Mouse (Mus musculus): Measurements from ENCODE around the gene Sv2a. TPM values are rescaled to one million over a fixed set of nuclear protein-coding genes. Genes with fewer than 3 reads are reported as not detected.

Gene Sv2a
- total RNA-seq, 1 experiment, result 7.2 TPM

DNA sequence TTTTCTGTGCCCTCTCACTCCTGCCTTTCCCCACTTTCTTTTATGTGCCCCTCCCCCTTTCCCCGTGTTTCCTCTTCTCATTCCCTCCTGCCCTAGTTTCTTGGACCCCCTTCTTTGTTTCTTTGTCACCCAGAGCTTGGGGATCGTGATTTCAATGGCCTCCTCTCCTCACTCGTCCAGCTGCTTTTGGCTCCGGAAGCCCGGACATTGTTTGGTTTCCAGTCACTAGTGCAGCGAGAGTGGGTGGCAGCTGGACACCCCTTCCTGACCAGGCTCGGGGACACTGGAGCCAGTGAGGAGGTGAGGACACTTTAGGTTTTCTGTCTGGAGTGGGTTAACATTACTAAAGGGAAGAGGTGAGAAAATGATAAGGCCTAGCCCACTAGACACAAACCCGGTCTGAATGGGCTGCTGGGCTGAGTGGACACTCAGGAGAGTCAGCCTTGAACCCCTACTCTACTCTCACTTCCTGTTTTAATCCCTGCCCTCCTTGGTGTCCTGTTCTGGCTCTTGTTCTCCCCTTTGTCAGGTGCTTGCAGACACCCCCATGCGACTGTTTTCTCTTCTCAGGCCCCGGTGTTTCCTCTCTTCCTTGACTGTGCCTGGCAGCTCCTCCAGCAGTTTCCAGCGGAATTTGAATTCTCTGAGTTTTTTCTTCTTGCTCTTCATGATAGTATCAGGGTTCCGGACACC lies 12.3 kb upstream of the Sv2a start:
- no peak overlapping the region for H3K9ac ChIP-seq (ENCODE audit: insufficient read depth, low read depth, low read length, poor library complexity, severe bottlenecking)
- H3K9me3 ChIP-seq (ENCODE audit: control insufficient read depth, insufficient read depth, low read depth, low read length), result no peaks in the 10 kb centered on the region
- in situ Hi-C loops (cut with MboI; ENCODE audit: low sequenced_read_pairs in 2 of 2, unreplicated experiment in 2 of 2), result no loop called here
- no peak for TF ChIP-seq CHD2 (IDR thresholded peaks at IDR 0.05; ENCODE audit: low read depth, low read length)
- no peak for TF ChIP-seq ZC3H11A (IDR thresholded peaks at IDR 0.05; ENCODE audit: borderline replicate concordance, low read depth, low read length)
- no peak for TF ChIP-seq HCFC1 (IDR thresholded peaks at IDR 0.05; ENCODE audit: borderline replicate concordance, insufficient read depth, low read length)
- no peak for TF ChIP-seq ZNF384 (IDR thresholded peaks at IDR 0.05; ENCODE audit: low read depth, low read length)
- no peak for TF ChIP-seq MAFK (IDR thresholded peaks at IDR 0.05; ENCODE audit: insufficient read depth, low read depth, low read length)
- H3K4me1 ChIP-seq (ENCODE audit: control insufficient read depth in 2 of 2, insufficient read depth in 2 of 2, low read length in 2 of 2, poor library complexity in 1 of 2), result peaks cover 3 to 12% of the 10 kb centered on the region in 2 experiments; a peak in 2 of 4 replicates
- DNase-seq (ENCODE audit: low read depth, low spot score), result no peak
- no peak overlapping the region for H3K4me3 ChIP-seq (ENCODE audit: insufficient read depth in 1 of 2, low read depth in 1 of 2, low read length in 2 of 2, poor library complexity in 1 of 2, severe bottlenecking in 1 of 2)
- H3K27ac ChIP-seq (ENCODE audit: insufficient read depth, low read depth, low read length, poor library complexity, severe bottlenecking), result no peak overlapping the region
- peaks cover 4% of the 10 kb centered on the region; the same call in 1 of the 2 replicates for H3K36me3 ChIP-seq (ENCODE audit: control insufficient read depth, insufficient read depth, low read length, poor library complexity, severe bottlenecking)

DNA sequence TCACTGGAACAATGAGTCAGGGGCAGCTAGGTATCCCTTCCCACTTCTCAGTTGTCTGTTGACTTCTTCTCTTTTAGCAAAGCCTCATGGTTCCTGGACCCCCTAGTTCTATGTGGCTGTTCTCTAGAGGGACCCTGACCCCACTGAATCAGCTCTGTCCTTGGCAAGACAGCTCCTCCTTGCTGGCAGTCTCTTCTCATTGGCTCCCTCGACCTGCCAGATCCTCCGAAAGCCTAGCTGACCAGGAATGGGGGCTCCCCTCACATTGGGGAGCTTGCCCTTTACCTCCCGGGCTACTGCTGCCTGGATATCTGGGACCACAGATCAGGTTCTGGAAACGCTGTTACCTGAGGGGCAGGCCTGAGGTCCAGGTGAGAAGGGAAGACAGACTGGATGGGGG lies 10.7 kb upstream of the Sv2a start:
- H3K27ac ChIP-seq (ENCODE audit: insufficient read depth, low read depth, low read length, poor library complexity, severe bottlenecking), result no peak overlapping the region
- H3K4me3 ChIP-seq (ENCODE audit: insufficient read depth in 1 of 2, low read depth in 1 of 2, low read length in 2 of 2, poor library complexity in 1 of 2, severe bottlenecking in 1 of 2), result no peak overlapping the region
- H3K9me3 ChIP-seq (ENCODE audit: control insufficient read depth, insufficient read depth, low read depth, low read length), result no peaks in the 10 kb centered on the region
- H3K9ac ChIP-seq (ENCODE audit: insufficient read depth, low read depth, low read length, poor library complexity, severe bottlenecking), result no peak overlapping the region; the same call in 1 of the 2 replicates
- in situ Hi-C loops (cut with MboI; ENCODE audit: low sequenced_read_pairs in 2 of 2, unreplicated experiment in 2 of 2), result no loop called here
- peaks cover 5 to 14% of the 10 kb centered on the region in 2 experiments; a peak in 3 of 4 replicates for H3K4me1 ChIP-seq (ENCODE audit: control insufficient read depth in 2 of 2, insufficient read depth in 2 of 2, low read length in 2 of 2, poor library complexity in 1 of 2)
- H3K36me3 ChIP-seq (ENCODE audit: control insufficient read depth, insufficient read depth, low read length, poor library complexity, severe bottlenecking), result peaks cover 16% of the 10 kb centered on the region
- TF ChIP-seq MAFK (IDR thresholded peaks at IDR 0.05; ENCODE audit: insufficient read depth, low read depth, low read length) (no peak), ZC3H11A (IDR thresholded peaks at IDR 0.05; ENCODE audit: borderline replicate concordance, low read depth, low read length) (no peak)
- DNase-seq (ENCODE audit: low read depth, low spot score), result no peak

DNA sequence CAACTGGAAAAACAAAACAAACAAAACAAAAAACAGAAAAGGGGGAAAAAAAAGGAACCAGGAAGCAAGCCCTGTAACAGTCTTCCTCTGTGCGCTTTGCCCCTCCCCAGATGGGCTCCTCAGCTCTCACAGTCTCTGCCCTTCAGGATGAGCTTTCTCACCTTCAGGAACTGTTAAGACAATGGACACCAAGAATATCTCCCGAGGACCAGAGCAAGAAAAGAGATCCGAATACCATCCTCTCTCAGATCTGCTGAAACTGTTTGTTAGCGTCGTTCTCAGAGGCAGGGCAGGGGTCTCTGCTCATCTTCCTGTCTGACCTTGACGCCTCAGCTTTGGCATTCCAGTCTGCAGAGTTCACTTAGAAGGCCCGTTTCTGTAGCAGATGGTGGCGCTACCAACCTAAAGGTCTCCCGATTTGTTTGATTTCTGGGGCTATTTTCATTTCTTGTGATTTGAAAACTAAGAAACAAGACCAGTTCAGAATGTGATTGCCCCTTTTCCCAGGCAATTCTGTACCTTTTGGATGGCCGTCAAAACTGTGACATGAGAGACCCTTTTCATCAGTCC lies 9.9 kb upstream of the Sv2a start:
- peak overlapping the region; percentile 97 to 98 for H3K4me3 ChIP-seq (ENCODE audit: insufficient read depth in 1 of 2, low read depth in 1 of 2, low read length in 2 of 2, poor library complexity in 1 of 2, severe bottlenecking in 1 of 2)
- no peaks in the 10 kb centered on the region for H3K9me3 ChIP-seq (ENCODE audit: control insufficient read depth, insufficient read depth, low read depth, low read length)
- in situ Hi-C loops (cut with MboI; ENCODE audit: low sequenced_read_pairs in 2 of 2, unreplicated experiment in 2 of 2), result no loop called here
- peak overlapping the region; percentile 94 for H3K9ac ChIP-seq (ENCODE audit: insufficient read depth, low read depth, low read length, poor library complexity, severe bottlenecking)
- DNase-seq (ENCODE audit: low read depth, low spot score), result no peak
- peak overlapping the region; percentile 23; the same call in 1 of the 2 replicates for H3K27ac ChIP-seq (ENCODE audit: insufficient read depth, low read depth, low read length, poor library complexity, severe bottlenecking)
- H3K4me1 ChIP-seq (ENCODE audit: control insufficient read depth in 2 of 2, insufficient read depth in 2 of 2, low read length in 2 of 2, poor library complexity in 1 of 2), result peaks cover 5 to 14% of the 10 kb centered on the region in 2 experiments; a peak in 3 of 4 replicates
- H3K36me3 ChIP-seq (ENCODE audit: control insufficient read depth, insufficient read depth, low read length, poor library complexity, severe bottlenecking), result peaks cover 22% of the 10 kb centered on the region
- TF ChIP-seq HCFC1 (IDR thresholded peaks at IDR 0.05; ENCODE audit: borderline replicate concordance, insufficient read depth, low read length), result no peak

DNA sequence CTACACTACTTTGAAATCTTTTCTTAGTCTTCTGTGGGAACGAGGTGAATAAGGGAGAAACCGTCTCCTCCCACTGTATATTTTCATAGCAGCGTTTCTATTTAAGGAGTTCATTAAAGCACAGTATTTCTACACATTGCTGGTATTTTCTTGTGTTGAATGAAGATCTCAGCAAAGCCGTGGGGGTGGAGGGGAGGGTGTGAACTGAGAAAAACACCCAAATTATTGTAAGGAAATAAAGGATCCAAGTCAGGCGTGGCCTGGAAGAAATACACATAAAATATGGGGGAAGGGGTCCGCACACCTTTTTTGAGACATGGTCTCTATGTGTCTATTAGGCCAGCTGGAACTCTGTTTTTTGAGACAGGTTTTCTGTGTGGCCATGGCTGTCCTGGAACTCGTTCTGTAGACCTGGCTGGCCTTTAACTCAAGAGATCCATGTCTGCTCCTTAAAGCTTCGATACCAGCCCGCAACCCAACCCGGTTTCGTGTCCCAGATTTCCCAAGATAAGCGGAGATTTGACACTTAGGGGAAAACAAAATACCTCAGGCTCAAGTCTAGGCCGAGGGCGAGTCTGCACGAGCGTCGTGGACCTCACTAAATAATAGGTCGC lies 9.3 kb upstream of the Sv2a start:
- in situ Hi-C loops (cut with MboI; ENCODE audit: low sequenced_read_pairs in 2 of 2, unreplicated experiment in 2 of 2), result no loop called here
- Histone ChIP-seq H3K9me3 (ENCODE audit: control insufficient read depth, insufficient read depth, low read depth, low read length) (no peaks in the 10 kb centered on the region), H3K9ac (ENCODE audit: insufficient read depth, low read depth, low read length, poor library complexity, severe bottlenecking) (peak overlapping the region; percentile 94), H3K36me3 (ENCODE audit: control insufficient read depth, insufficient read depth, low read length, poor library complexity, severe bottlenecking) (peaks cover 28% of the 10 kb centered on the region), H3K27ac (ENCODE audit: insufficient read depth, low read depth, low read length, poor library complexity, severe bottlenecking) (peak overlapping the region; percentile 86), H3K4me1 (ENCODE audit: control insufficient read depth in 2 of 2, insufficient read depth in 2 of 2, low read length in 2 of 2, poor library complexity in 1 of 2) (peaks cover 5 to 14% of the 10 kb centered on the region in 2 experiments; a peak in 3 of 4 replicates), H3K4me3 (ENCODE audit: insufficient read depth in 1 of 2, low read depth in 1 of 2, low read length in 2 of 2, poor library complexity in 1 of 2, severe bottlenecking in 1 of 2) (peak overlapping the region; percentile 97 to 98)
- DNase-seq (ENCODE audit: low read depth, low spot score), result no peak
- TF ChIP-seq MAFK (IDR thresholded peaks at IDR 0.05; ENCODE audit: insufficient read depth, low read depth, low read length) (no peak), HCFC1 (IDR thresholded peaks at IDR 0.05; ENCODE audit: borderline replicate concordance, insufficient read depth, low read length) (no peak), CHD2 (IDR thresholded peaks at IDR 0.05; ENCODE audit: low read depth, low read length) (no peak), ZC3H11A (IDR thresholded peaks at IDR 0.05; ENCODE audit: borderline replicate concordance, low read depth, low read length) (no peak), ZNF384 (IDR thresholded peaks at IDR 0.05; ENCODE audit: low read depth, low read length) (no peak)

Data from ES-E14 (cell line).